26 mouse cellular contexts compared by ENCODE assay signal in genomic region chr4:84099071-84099470, GRCm38 (mm10).
"Had no signal": no experiment of that assay in that cellular context is flagged by ENCODE, and none has a peak within 500 bp of the region (broad histone marks: within the 10 kb centered on the region; RNA-seq: fewer than 3 reads in every experiment).

No protein-coding gene starts in this region.

- H3K9ac ChIP-seq: limb, embryonic 13.5 days; liver, embryonic 12.5 days; liver, embryonic 15.5 days; lung, embryonic 15.5 days; midbrain, embryonic 13.5 days; neural tube, embryonic 13.5 days; stomach, embryonic 15.5 days had no signal

- H3K36me3 ChIP-seq: limb, embryonic 10.5 days; limb, embryonic 13.5 days; liver, embryonic 12.5 days; liver, embryonic 15.5 days; lung, embryonic 15.5 days; midbrain, embryonic 10.5 days; midbrain, embryonic 13.5 days; neural tube, embryonic 13.5 days; stomach, embryonic 15.5 days had no signal

- H3K9me3 ChIP-seq: limb, embryonic 10.5 days; limb, embryonic 13.5 days; liver, embryonic 12.5 days; liver, embryonic 15.5 days; lung, embryonic 15.5 days; midbrain, embryonic 10.5 days; midbrain, embryonic 13.5 days; neural tube, embryonic 13.5 days; stomach, embryonic 15.5 days had no signal

- H3K4me2 ChIP-seq: limb, embryonic 13.5 days; liver, embryonic 12.5 days; liver, embryonic 15.5 days; lung, embryonic 15.5 days; midbrain, embryonic 13.5 days; neural tube, embryonic 13.5 days; stomach, embryonic 15.5 days had no signal

- H3K4me3 ChIP-seq: layer of hippocampus, adult 2 months; left cerebral cortex, adult 2 months; limb, embryonic 10.5 days; limb, embryonic 13.5 days; liver, embryonic 12.5 days; liver, embryonic 15.5 days; lung, embryonic 15.5 days; megakaryocyte, embryonic 14.5 days; midbrain, embryonic 10.5 days; midbrain, embryonic 13.5 days; myocyte; neural tube, embryonic 13.5 days; stomach, embryonic 15.5 days had no signal

- ATAC-seq: liver, embryonic 12.5 days; midbrain, embryonic 13.5 days; midbrain, embryonic 16.5 days had no signal

- H3K4me1 ChIP-seq: liver, embryonic 12.5 days; liver, embryonic 15.5 days; midbrain, embryonic 10.5 days; midbrain, embryonic 13.5 days; neural tube, embryonic 13.5 days; stomach, embryonic 15.5 days had no signal

- H3K27ac ChIP-seq: layer of hippocampus, adult 2 months; left cerebral cortex, adult 2 months; limb, embryonic 10.5 days; limb, embryonic 13.5 days; liver, embryonic 12.5 days; liver, embryonic 15.5 days; lung, embryonic 15.5 days; midbrain, embryonic 10.5 days; midbrain, embryonic 13.5 days; neural tube, embryonic 13.5 days; stomach, embryonic 15.5 days had no signal

- H3K27me3 ChIP-seq: limb, embryonic 13.5 days; liver, embryonic 12.5 days; liver, embryonic 15.5 days; lung, embryonic 15.5 days; megakaryocyte, embryonic 14.5 days; midbrain, embryonic 13.5 days; neural tube, embryonic 13.5 days; stomach, embryonic 15.5 days had no signal

- DNase-seq: kidney, adult 9 months; kidney, postnatal 25 days; layer of hippocampus, adult 9-11 months; layer of hippocampus, postnatal 36 days; liver; lung, adult 18-20 months; lung, postnatal 10 days; lung, postnatal 36 days; retina, postnatal 1 day; right cerebral cortex, postnatal 25 days; spleen, adult 18-20 months; thymus, postnatal 25 days had no signal
